Mouse (Mus musculus) cerebellum, postnatal 25 days (tissue): ENCODE measurements at regions not wholly inside any gene's neighbourhood (a gene's known extent, or its start where the extent isn't known, plus 50 kb on each side); places are given as distances from the start of the nearest gene placed in this dataset.
"Not testable (repeated sequence)": the region's sequence is repeated elsewhere in the genome, so short reads cannot be mapped to it uniquely, and the experiment has no call there.

ENCODE experiments used
- DNase-seq, 2 experiments: peaks; one replicate each; pipeline ENCODE4 v3.0.0; 2021; ENCODE audit warnings: mixed read lengths in 2 of 2

- no peak for DNase-seq
These were observed 87.5 kb upstream of the Ppp2r2d start for GRCm38 (mm10) chr7:138758386-138758785.

GRCm38 (mm10) chr7:138748442-138748841 is 97.4 kb upstream of the Ppp2r2d start:
- DNase-seq: no peak

GRCm38 (mm10) chr7:138746616-138747015 is 99.3 kb upstream of the Ppp2r2d start:
- DNase-seq: no peak

GRCm38 (mm10) chr7:138742516-138742845 is 103.4 kb upstream of the Ppp2r2d start:
- no peak for DNase-seq

- no peak for DNase-seq
These were observed 103.9 kb upstream of the Ppp2r2d start for GRCm38 (mm10) chr7:138741816-138742515.

GRCm38 (mm10) chr7:138734254-138734653 is 111.6 kb upstream of the Ppp2r2d start:
- peak; percentile 26 to 51 for DNase-seq

- peak in 1 of 2 experiments; percentile 9 for DNase-seq
These were observed 121.0 kb upstream of the Ppp2r2d start for GRCm38 (mm10) chr7:138724829-138725228.

- DNase-seq: no peak
These were observed 126.3 kb upstream of the Ppp2r2d start for GRCm38 (mm10) chr7:138719608-138720007.

- no peak for DNase-seq
These were observed 126.8 kb upstream of the Ppp2r2d start for GRCm38 (mm10) chr7:138719115-138719514.

GRCm38 (mm10) chr7:138714731-138715130 is 131.1 kb upstream of the Ppp2r2d start:
- DNase-seq: peak in 1 of 2 experiments; percentile 18

GRCm38 (mm10) chr7:138708373-138708772 is 137.5 kb upstream of the Ppp2r2d start:
- DNase-seq: no peak

- DNase-seq: not testable (repeated sequence)
These were observed 146.3 kb upstream of the Ppp2r2d start for GRCm38 (mm10) chr7:138699599-138699998.

GRCm38 (mm10) chr7:138682161-138682560 is 163.7 kb upstream of the Ppp2r2d start:
- no peak for DNase-seq

- DNase-seq: no peak
These were observed 165.3 kb upstream of the Ppp2r2d start for GRCm38 (mm10) chr7:138680530-138680929.

- DNase-seq: no peak
These were observed 166.3 kb upstream of the Ppp2r2d start for GRCm38 (mm10) chr7:138679575-138679974.

GRCm38 (mm10) chr7:138672959-138673358 is 172.9 kb upstream of the Ppp2r2d start:
- DNase-seq: no peak

GRCm38 (mm10) chr7:138668337-138668736 is 177.5 kb upstream of the Ppp2r2d start:
- no peak for DNase-seq

GRCm38 (mm10) chr7:138660124-138660523 is 185.8 kb upstream of the Ppp2r2d start:
- DNase-seq: no peak

GRCm38 (mm10) chr7:138657521-138657920 is 188.4 kb upstream of the Ppp2r2d start:
- peak in 1 of 2 experiments; percentile 38 for DNase-seq

GRCm38 (mm10) chr7:138657076-138657475 is 188.8 kb upstream of the Ppp2r2d start:
- DNase-seq: peak; percentile 16 to 30

GRCm38 (mm10) chr7:138655940-138656339 is 189.9 kb upstream of the Ppp2r2d start:
- peak; percentile 90 to 92 for DNase-seq

- DNase-seq: peak in 1 of 2 experiments; percentile 24
These were observed 194.9 kb upstream of the Ppp2r2d start for GRCm38 (mm10) chr7:138650946-138651345.

- DNase-seq: peak in 1 of 2 experiments; percentile 10
These were observed 198.2 kb upstream of the Ppp2r2d start for GRCm38 (mm10) chr7:138647636-138648035.

- DNase-seq: peak; percentile 34 to 42
These were observed 205.2 kb upstream of the Ppp2r2d start for GRCm38 (mm10) chr7:138640492-138641165.
